Mouse (Mus musculus) liver, embryonic 14 days (tissue): ENCODE data around the gene Tmem219. TPM values are rescaled to one million over a fixed set of nuclear protein-coding genes. Genes with fewer than 3 reads are reported as not detected.

Experiments used
- polyA plus RNA-seq: library from polyadenylated mRNA; depleted of rRNA; stranded (reverse); fragments of >200 nt; gene quantifications from 2 replicates; pipeline ENCODE4 v1.2.3, GENCODE M21; 2012; rRNA removed

Gene Tmem219
- polyA plus RNA-seq = 9.6 and 10.9 TPM in 2 replicates

DNA sequence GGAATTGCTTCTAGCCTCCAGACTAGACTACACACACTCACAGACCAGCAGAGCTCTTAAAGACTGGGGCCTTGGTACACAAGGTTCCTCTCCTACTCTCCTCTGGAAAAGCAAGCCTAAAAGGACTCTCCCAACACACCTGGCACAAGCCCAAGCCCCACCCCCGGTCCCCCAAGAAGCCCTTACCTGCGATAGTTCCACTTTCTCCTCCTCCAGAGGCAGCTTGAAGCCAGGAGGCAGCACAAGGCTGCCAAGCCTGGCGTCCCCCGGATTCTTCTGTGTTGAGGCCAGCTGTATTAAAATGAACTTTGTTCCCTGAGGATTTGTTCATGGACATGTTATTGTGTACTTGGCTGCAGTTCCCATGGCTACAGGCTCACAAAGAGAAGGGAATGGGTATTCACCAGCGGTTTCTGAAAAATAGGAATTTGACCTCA lies at the start of gene Tmem219:
Gene Tmem219, minus strand, starts transcription at position 294 of the 437 bp plus-strand sequence.

DNA sequence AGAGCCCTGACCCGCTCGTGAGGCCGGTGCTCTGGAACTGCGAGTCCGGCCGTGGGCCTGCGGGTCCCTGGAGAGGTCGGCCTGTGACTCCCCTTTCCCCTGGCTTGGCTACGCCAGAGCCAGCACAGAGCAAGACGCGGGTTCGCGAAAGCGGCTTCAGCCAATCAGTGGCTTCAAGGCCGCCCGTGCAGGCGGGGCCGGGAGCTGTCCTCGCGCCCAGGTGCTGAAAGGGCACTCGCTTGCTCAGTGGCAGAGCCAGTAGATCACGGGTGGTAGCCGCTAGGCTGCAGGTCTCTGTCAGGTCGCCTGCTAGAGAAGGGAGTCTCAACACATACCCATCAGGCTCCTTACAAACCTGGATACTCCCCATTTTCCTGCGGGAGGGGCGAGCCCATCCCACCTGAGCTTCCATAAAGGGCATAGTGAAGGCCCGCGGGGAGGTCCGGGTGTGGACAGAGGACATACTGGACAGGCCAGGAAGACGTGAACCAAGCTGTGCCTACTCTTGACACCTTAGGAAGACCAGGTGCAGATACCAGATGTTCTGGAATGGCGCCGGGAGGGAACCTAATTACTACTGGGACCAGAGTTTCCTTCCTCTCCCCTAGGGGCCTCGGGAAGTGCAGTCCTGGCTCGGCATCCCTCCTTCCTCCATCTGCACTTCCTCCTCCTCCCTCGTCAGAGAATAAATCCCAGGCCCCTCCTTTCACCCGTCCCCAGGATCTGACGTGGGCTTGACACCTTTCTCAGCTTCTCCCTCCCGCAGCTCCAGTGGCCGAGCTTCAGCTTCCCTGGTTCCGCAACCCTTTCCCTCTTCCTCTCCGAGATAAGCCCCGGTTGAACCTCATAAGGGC lies 27.3 kb upstream of the Tmem219 start, which contains the start of gene Sez6l2:
Gene Sez6l2, plus strand, starts transcription at position 771 of the 854 bp plus-strand sequence.

DNA sequence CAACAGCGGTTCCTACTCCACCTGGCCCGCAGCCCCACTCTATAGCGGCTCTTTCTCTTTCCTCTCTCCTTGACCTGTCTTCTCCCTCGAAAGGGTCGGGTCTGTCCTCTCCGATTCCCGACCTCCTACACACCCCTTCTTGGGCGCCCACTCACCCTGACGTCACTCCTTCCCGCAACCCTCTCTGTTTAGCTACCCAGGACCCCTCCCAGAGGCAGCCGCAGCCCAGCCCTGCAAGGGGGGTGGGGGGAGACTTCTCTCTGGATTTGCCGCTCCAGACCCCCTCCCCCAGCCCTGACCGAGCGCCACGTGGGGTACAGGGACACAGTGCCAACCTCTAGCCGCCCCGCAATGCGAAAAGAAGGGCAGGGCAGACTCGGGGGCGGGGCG lies 26.7 kb upstream of the Tmem219 start, which contains the start of gene Asphd1:
Gene Asphd1, minus strand, starts transcription at position 180 of the 390 bp plus-strand sequence.

DNA sequence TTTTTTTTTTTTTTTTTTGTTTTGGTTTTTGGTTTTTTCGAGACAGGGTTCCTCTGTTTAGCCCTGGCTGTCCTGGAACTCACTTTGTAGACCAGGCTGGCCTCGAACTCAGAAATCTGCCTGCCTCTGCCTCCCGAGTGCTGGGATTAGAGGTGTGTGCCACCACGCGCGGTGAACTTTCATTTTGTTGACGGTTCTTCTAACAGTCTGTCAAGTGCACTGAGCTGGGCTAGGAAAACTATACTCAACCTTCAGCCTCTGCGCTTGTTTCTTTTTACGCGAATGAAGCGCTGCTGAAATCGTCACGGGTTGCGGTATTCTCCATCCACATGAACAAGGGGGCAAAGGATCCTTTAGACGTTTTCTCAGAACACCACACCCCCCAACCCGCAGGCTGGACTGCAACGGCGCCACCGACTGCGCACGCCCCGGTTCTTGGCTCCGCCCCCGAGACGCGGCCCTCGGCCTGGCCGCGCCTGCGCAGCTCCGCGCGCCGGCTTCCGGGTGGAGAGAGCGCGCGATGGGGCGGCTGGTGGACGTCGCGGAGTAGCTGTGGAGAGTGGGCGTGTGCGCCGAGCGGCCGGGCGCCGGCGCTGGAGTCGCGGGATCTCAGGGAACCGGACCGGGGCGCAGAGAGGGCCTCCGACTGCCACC lies 5.8 kb upstream of the Tmem219 start, which contains the start of gene Kctd13:
Gene Kctd13, plus strand, starts transcription at position 496 of the 654 bp plus-strand sequence.

GRCm38 (mm10) chr7:126884286-126885164 lies 38.2 kb downstream of the Tmem219 start, which contains the start of gene Taok2:
TSS of gene Taok2 (minus strand) at chr7:126884703.

GRCm38 (mm10) chr7:126862147-126862784 lies 60.5 kb downstream of the Tmem219 start, which contains the start of gene Ino80e:
TSS of gene Ino80e (minus strand) at chr7:126862377.

GRCm38 (mm10) chr7:126861429-126862130 lies 61.1 kb downstream of the Tmem219 start, which contains the start of gene Hirip3:
TSS of gene Hirip3 (plus strand) at chr7:126861972.

GRCm38 (mm10) chr7:126847116-126847420 lies 75.6 kb downstream of the Tmem219 start, which contains the start of gene Doc2a:
TSS of gene Doc2a (plus strand) at chr7:126847416.

Other genes starting within 250 kb of the Tmem219 start
- gene Sult1a1, start 246.5 kb downstream of the Tmem219 start, polyA plus RNA-seq = 4.4 and 5.2 TPM in 2 replicates
- 33.9 and 35.2 TPM in 2 replicates for gene Bola2, start 227.5 kb downstream of the Tmem219 start, polyA plus RNA-seq
- gene Slx1b, start 227.1 kb downstream of the Tmem219 start, polyA plus RNA-seq = 4.6 and 4.9 TPM in 2 replicates
- gene Coro1a, start 215.1 kb downstream of the Tmem219 start, polyA plus RNA-seq = 44.1 and 60.0 TPM in 2 replicates
- gene Mapk3, start 163.3 kb downstream of the Tmem219 start, polyA plus RNA-seq = 28.0 and 36.0 TPM in 2 replicates
- gene Gdpd3, start 156.6 kb downstream of the Tmem219 start, polyA plus RNA-seq = 1.2 and 1.6 TPM in 2 replicates
- gene Ypel3, start 146.0 kb downstream of the Tmem219 start, polyA plus RNA-seq = 58.6 and 66.7 TPM in 2 replicates
- gene Tbx6, start 141.4 kb downstream of the Tmem219 start, polyA plus RNA-seq = 1.0 and 1.3 TPM in 2 replicates
- 74.0 and 86.5 TPM in 2 replicates for gene Ppp4c, start 130.4 kb downstream of the Tmem219 start, polyA plus RNA-seq
- gene Fam57b, start 125.2 kb downstream of the Tmem219 start, polyA plus RNA-seq = 0.09 and 0.13 TPM in 2 replicates
- gene 4930451I11Rik, start 91.3 kb downstream of the Tmem219 start, polyA plus RNA-seq = not detected in 2 replicates
- gene Doc2a, start 75.5 kb downstream of the Tmem219 start, polyA plus RNA-seq = 0.01 and 0.03 TPM in 2 replicates
- 58.3 and 79.1 TPM in 2 replicates for gene Hirip3, start 60.9 kb downstream of the Tmem219 start, polyA plus RNA-seq
- gene Ino80e, start 60.5 kb downstream of the Tmem219 start, polyA plus RNA-seq = 23.2 and 24.6 TPM in 2 replicates
- 15.6 and 17.1 TPM in 2 replicates for gene Taok2, start 38.2 kb downstream of the Tmem219 start, polyA plus RNA-seq
- gene Kctd13, start 6.0 kb upstream of the Tmem219 start, polyA plus RNA-seq = 4.2 and 4.6 TPM in 2 replicates
- gene Asphd1, start 26.7 kb upstream of the Tmem219 start, polyA plus RNA-seq = not detected in 2 replicates
- gene Sez6l2, start 27.6 kb upstream of the Tmem219 start, polyA plus RNA-seq = 0.18 and 0.26 TPM in 2 replicates
- 29.7 and 37.0 TPM in 2 replicates for gene Cdipt, start 53.0 kb upstream of the Tmem219 start, polyA plus RNA-seq
- gene Cdiptos, start 53.2 kb upstream of the Tmem219 start, polyA plus RNA-seq = 0.23 and 0.35 TPM in 2 replicates
- gene Mvp, start 91.7 kb upstream of the Tmem219 start, polyA plus RNA-seq = 4.0 and 4.7 TPM in 2 replicates
- 0.08 TPM in 1 of 2 replicates, not detected in the other for gene Pagr1b, start 93.6 kb upstream of the Tmem219 start, polyA plus RNA-seq
- 10.6 and 17.2 TPM in 2 replicates for gene Pagr1a, start 94.4 kb upstream of the Tmem219 start, polyA plus RNA-seq
- gene Gm42742, start 98.2 kb upstream of the Tmem219 start, polyA plus RNA-seq = 12.4 and 21.2 TPM in 2 replicates
- 0.12 and 0.26 TPM in 2 replicates for gene Prrt2, start 98.3 kb upstream of the Tmem219 start, polyA plus RNA-seq
- gene Maz, start 104.1 kb upstream of the Tmem219 start, polyA plus RNA-seq = 84.8 and 98.3 TPM in 2 replicates
- 58.9 and 63.9 TPM in 2 replicates for gene Kif22, start 119.6 kb upstream of the Tmem219 start, polyA plus RNA-seq
- gene Zg16, start 164.4 kb upstream of the Tmem219 start, polyA plus RNA-seq = 0.08 TPM in 1 of 2 replicates, not detected in the other
- 4.3 and 5.9 TPM in 2 replicates for gene AI467606, start 168.4 kb upstream of the Tmem219 start, polyA plus RNA-seq
- 32.4 and 37.2 TPM in 2 replicates for gene Qprt, start 199.3 kb upstream of the Tmem219 start, polyA plus RNA-seq
- gene Spn, start 214.9 kb upstream of the Tmem219 start, polyA plus RNA-seq = 9.5 and 11.2 TPM in 2 replicates